Mouse (Mus musculus): ENCODE results near the gene Abcf1.
A peak's percentile ranks its signal among the peaks of the same experiment; 100 is the strongest.
"Not testable (repeated sequence)": the region's sequence is repeated elsewhere in the genome, so short reads cannot be mapped to it uniquely, and the experiment has no call there.

Abcf1 gene

GRCm38 (mm10) chr17:35979401-35980362 is 10.1 kb upstream of the Abcf1 start, which contains the start of the genes Gnl1 and Prr3:
Gene Gnl1, plus strand, starts transcription at chr17:35979851.
Gene Prr3, minus strand, starts transcription at chr17:35980236.
- peak; percentile 95 for DNase-seq (ENCODE audit: low read depth)

GRCm38 (mm10) chr17:35978811-35979400 is 9.3 kb upstream of the Abcf1 start:
- DNase-seq (ENCODE audit: low read depth): no peak

DNA sequence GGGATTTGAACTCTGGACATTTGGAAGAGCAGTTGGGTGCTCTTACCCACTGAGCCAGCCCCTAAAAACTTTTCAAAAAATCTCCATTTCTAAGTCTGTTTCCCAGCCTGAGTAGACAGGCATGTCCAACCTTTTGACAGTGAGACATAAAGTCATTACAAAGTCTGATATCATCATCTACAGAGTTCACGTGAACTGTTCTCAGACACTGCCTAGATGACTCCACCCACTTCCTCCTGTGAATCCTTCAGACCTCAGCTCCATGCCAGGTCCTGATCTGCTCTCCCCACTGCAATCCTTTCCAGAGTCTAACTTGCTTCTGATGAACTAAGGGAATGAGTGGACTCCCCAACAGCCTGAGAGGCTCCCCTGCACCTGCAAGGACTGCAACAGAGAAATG is 2.6 kb upstream of the Abcf1 start:
- DNase-seq (ENCODE audit: low read depth): peak; percentile 67

GRCm38 (mm10) chr17:35967621-35968020 is 1.9 kb downstream of the Abcf1 start:
- no peak for DNase-seq (ENCODE audit: low read depth)

- DNase-seq (ENCODE audit: low read depth): no peak
These were observed 6.3 kb downstream of the Abcf1 start for GRCm38 (mm10) chr17:35963279-35963678.

DNA sequence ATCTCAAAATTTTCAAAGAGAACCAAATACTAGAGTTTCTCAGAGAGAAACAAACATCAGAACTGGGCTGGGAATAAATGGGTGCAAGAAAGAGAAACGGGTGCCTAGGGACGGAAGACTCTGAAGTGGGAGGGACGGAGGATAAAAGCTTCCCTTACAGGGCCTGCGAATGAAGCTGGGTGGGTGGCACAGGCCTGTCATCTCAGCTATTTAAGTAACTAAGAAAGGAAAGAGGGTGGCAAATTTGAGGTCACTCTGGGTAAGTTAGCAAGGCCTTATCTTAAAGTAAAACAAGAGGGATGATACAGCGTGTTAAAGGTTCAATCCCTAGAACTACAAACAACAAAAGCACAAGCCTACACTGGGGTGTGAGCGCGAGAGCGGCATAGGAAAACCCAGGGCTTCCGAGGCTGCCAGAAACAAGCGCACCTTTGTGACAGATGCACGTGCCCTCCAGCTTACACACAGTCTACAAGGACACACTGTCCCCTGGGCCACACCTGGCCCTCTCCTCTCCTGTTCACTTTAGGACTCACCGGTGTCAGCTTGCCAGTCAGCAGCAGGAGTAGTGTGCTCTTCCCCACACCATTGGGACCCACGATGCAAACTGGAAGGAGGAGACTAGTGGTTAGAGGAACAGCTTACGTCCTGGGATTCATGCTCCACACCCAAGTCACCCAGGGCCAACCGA is 10.9 kb downstream of the Abcf1 start:
- DNase-seq (ENCODE audit: low read depth): no peak

DNA sequence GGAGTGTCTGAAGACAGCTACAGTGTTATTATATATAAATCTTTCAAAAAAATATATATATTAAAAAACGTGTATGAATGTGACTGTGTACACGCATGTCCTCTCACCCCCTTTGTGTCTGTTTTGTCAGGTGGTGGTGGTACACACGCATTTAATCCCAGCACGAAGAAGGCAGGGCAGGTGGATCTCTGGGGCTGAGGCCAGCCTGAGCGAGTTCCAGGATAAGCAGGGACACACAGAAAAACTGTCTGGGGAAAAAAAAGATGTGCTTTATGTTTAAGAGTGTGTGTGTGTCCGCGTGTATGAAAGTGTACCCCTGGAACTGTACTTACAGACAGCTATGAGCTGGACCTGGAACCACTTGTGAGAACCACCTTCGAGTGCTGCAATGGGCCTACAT is 14.9 kb downstream of the Abcf1 start:
- DNase-seq (ENCODE audit: low read depth): no peak

DNA sequence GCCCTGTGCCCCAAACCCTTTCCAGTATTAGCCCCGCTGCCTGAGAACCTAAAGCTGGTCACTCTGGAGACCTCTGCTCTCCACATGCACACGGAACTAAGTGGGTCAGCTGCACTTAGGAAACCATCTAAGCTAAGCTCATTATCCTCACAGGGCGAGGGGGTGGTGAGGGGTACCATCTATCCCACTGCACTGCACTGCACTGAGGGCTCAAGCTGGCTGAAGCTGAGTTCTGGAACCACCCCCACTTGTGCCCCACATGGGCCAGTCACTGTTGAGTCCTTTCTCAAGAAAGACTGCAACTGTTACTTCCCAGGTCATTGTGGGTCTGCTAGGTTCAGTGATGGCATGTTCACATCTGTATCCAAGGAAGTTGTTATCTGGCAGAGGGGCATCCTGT is 17.0 kb downstream of the Abcf1 start:
- not testable (repeated sequence) for DNase-seq (ENCODE audit: low read depth)

GRCm38 (mm10) chr17:35950946-35951345 is 18.6 kb downstream of the Abcf1 start:
- not testable (repeated sequence) for DNase-seq (ENCODE audit: low read depth)

DNA sequence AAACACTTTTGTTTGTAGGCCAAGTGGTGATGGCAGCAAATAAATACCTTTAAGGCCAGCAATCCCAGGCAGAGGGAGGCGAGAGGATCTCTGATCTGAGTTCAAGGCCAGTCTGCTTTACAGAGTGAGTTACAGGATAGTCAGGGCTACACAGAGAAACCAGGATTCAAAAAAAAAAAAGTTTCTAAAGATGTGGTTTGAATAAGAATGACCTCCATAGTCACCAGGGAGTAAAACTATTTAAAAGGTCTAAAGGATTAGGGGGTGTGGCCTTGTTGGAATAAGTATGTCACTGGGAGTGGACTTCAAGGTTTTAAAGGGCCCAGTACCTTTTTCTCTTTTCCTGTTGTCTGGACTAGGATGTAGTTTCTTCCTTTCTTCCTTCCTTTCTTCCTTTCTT is 29.6 kb downstream of the Abcf1 start:
- DNase-seq (ENCODE audit: low read depth): no peak

DNA sequence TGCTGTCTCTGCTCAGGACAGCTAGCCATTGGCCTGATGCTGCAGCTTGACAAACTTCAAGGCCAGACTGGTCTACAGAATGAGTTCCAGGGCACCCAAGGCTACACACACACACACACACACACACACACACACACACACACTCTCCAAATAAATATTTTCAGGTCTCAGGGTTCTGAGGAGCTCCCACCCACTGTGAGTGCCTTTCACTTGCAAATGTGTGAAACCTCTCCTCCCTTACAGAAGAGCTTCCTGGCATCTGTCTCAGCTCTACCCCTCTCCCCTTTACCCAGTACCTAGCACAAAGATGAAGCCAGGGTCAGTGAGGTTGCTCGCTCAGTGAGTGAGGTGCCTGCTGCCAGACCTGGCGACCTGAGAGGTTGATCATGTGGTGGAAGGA is 30.5 kb downstream of the Abcf1 start:
- no peak for DNase-seq (ENCODE audit: low read depth)

DNA sequence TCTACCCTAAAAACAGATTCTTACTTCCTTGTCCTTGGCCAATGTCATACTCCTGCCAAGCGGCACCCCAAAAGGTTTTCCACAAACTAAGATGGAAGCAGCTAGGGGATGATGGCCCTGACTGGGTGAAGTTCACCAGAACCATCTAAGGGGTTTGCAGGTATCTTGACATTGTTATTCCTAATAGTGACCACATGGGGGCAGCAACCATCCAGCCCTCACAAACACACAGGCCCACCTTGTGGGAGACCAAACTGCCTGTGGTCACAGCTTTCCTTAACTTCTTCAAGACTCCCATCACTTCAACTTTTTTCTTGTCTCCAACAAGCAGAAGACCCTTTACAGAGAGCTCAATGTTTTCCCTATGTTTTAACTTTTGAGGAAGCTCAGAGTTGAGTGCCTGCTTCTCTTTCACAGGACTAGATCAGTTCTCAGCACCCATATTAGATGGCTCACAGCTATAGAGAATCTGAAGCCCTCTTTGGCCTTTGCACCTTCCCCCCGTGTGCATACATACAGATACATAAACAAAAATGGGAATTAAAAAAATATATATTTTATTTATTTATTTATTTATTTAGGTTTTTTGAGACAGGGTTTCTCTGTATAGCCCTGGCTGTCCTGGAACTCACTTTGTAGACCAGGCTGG is 31.7 kb downstream of the Abcf1 start:
- DNase-seq (ENCODE audit: low read depth): peak; percentile 85

- not testable (repeated sequence) for DNase-seq (ENCODE audit: low read depth)
These were observed 33.8 kb downstream of the Abcf1 start for GRCm38 (mm10) chr17:35935763-35936162.

- DNase-seq (ENCODE audit: low read depth): no peak
These were observed 37.0 kb downstream of the Abcf1 start for GRCm38 (mm10) chr17:35932608-35933007.

DNA sequence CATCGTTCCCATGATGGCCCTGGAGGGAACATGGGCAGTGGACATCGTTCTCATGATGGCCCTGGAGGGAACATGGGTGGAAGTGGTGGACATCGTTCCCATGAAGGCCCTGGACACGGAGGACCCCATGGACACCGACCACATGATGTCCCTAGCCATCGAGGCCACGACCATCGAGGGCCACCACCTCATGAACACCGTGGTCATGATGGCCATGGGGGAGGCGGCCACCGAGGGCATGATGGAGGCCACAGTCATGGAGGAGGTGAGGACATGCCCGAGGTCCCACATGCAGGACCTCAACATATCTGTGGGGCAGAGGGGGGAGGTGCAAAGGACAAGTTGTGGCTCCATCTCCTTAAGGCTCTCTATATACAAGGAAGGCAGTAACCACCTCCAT is 38.9 kb downstream of the Abcf1 start:
- DNase-seq (ENCODE audit: low read depth): no peak

DNA sequence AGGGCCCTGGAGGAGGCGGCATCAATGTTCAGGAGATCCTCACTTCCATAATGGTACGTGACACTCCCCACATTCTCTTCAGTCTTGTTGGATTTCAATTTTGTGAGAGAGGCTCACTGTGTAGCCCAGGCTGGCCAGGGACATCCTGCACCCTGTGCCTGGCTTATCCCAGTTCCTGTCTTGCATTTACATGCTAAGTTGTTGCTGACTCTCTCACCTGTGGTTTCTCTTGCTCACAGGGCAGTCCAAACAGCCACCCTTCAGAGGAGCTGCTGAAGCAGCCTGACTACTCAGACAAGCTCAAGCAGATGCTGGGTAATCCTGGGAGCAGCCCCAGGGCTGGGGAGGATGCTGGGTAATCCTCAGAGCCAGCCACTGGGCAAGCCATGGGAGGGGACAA is 40.0 kb downstream of the Abcf1 start:
- no peak for DNase-seq (ENCODE audit: low read depth)

GRCm38 (mm10) chr17:35927471-35927870 is 42.1 kb downstream of the Abcf1 start:
- DNase-seq (ENCODE audit: low read depth): no peak

GRCm38 (mm10) chr17:35923281-35923680 is 46.3 kb downstream of the Abcf1 start:
- DNase-seq (ENCODE audit: low read depth): no peak

DNA sequence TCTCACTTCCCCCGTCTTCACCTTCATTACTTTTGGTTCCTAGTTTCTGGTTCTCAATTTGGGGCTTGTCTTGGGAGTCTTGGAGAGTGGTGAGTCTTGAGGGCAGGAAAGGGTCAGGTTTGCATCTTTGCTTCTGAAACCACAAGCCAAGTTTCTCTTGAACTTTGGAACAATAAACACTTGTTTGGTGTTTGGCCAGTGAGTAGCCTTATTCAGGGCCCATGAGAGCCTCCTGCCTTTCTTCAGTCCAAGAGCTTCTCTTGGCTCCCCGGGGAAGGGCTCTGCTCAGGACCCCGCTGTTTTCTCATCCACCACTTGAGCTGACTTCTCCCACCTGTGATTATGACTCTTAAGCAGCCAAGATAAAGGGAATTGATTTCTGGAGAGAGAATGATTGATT is 47.0 kb downstream of the Abcf1 start:
- DNase-seq (ENCODE audit: low read depth): no peak

DNA sequence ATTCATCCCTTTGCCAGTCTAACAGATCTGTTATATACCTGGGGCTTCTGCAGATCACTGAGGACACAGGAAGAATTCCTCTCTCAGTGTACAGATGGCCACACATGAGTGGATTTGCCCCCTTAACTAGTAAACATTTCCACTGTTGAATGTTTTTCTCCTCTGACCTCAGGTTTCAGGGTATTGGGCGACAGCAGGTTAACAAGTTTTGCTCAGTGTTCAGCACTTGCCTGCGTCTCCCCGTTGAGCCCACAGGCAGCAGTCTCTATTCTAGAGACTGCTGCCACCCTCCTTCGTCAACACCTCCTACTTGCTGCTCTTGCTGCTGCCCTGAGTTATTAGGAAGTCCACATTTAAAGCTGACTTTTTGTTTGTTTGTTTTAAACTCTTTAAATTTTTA is 47.9 kb downstream of the Abcf1 start:
- no peak for DNase-seq (ENCODE audit: low read depth)

DNA sequence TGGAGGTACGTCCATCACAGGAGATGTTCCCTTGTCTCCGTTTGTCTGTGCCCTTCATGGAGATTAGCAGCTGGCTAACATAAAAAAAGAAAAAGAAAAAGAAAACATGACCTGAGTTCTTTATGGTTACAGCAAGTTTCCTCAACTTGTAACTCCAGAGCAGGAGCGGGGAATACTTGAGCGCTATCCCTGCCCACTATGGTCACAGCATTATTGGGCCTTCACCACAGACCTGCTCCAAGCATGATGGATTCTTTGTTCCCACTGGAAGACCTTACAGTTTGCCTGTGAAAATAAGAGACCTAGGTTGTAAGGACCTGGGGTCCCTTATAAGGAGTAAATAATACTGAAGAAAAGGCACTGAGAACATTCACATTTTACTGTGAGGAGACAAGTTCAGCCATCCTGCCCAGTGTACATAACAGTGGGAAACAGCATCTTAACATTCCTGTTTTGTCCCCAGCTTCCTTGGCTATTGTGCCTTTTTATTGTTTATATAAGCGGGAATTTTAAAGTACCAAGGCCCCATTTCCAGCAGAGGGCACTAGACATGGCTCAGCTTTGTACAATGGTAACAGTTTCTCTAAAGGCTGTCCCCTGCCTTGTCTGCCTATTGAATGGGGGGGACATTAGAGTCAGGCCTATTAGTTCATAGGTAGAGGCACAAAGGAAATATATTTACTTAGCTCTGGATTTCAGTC is 48.5 kb downstream of the Abcf1 start:
- DNase-seq (ENCODE audit: low read depth): peak; percentile 65

GRCm38 (mm10) chr17:35920384-35920783 is 49.2 kb downstream of the Abcf1 start:
- DNase-seq (ENCODE audit: low read depth): no peak

Measured in induced T-regulatory cell, adult 2 months (primary cell).